Mouse (Mus musculus) c-Kit-positive CD71-positive TER-119-negative erythroid progenitor cells, embryonic 14.5 days (primary cell): ENCODE measurements at regions not wholly inside any gene's neighbourhood (a gene's known extent, or its start where the extent isn't known, plus 50 kb on each side); places are given as distances from the start of the nearest gene placed in this dataset.

ENCODE experiments used
- DNase-seq: peaks from one replicate; pipeline ENCODE4 v3.0.0-alpha.2; 2013; ENCODE audit warnings: low read depth

DNA sequence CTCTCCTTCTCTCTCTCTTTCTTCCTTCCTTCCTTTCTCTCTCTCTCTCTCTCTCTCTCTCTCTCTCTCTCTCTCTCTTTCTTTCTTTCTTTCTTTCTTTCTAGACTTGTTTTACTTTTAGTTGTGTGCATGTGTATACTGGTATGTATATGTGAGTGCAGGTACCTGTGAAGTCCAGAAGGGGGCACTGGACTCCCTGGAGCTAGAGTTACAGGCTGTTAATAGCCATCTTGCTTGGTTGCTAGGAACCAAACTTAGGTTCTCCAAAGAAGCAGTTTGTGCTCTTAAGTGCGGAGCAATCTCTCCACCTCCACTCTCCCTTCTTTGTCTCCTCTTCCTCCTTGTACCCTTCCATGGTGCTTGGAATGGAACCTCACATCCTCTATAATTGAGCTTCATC, 77.2 kb downstream of the Gm10604 start:
- no peak for DNase-seq

DNA sequence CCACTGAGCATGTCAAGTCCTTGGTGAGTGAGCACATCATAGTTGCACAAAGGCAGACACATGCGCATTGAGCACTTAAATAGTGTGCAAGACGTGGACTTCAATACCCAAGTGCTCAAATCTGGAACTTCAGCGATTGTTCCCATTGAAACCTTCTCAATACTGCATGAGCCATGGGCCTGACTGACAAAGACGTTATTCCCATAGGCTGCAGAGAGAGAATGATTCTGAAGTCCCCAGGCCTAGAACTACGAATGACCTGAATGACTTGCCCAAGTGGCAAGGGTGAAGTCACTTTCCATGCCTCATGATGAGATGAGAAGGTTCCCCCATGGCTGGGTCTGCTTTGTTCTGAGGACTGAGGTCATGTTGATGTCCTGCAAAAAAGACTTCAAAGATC, 77.7 kb downstream of the Gm10604 start:
- DNase-seq, result no peak

DNA sequence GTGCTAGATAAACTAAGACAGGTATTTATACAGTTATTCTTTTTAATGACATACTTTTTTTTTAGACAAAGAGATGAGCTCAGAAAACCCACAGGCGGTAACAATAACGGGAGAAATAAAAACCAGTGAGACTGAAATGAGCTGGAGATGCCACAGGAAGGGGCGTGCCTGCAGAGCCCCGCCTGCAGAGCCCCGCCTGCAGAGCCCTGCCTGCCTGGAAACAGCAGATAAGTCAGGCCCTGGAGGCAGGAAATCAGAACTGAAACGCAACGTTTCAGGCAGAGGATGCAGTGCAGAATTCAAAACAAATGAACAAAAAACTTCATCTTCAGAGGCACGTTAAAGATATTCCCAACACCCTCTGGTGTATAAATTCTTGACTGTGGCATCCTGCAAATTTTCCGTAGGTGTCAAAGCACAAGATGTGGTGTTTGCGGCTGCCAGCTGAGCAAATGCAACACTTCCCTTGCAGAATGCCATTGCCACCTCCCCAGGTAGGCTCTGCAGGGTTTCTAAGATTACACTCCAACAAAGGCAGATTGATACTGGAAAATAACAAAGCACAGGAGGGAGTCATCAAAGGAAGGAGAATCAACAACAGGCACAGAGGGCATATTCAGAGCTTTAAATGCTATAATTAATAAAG, 81.0 kb downstream of the Gm10604 start:
- peak; percentile 45 for DNase-seq

DNA sequence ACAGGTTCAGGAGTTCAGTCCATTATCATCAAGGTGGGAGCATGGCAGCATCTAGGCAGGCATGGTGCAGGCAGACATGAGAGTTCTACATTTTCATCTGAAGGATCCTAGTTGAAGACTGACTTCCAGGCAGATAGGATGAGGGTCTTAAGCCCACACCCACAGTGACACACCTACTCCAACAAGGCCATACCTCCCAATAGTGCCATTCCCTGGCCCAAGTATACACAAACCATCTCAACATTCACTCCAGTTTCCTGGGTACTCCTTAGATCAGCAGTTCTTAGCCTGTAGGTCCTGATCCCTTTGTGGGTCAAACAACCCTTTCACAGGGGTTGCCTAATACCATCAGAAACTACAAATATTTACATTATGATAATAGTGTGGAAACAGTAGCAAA, 83.8 kb downstream of the Gm10604 start:
- no peak for DNase-seq

DNA sequence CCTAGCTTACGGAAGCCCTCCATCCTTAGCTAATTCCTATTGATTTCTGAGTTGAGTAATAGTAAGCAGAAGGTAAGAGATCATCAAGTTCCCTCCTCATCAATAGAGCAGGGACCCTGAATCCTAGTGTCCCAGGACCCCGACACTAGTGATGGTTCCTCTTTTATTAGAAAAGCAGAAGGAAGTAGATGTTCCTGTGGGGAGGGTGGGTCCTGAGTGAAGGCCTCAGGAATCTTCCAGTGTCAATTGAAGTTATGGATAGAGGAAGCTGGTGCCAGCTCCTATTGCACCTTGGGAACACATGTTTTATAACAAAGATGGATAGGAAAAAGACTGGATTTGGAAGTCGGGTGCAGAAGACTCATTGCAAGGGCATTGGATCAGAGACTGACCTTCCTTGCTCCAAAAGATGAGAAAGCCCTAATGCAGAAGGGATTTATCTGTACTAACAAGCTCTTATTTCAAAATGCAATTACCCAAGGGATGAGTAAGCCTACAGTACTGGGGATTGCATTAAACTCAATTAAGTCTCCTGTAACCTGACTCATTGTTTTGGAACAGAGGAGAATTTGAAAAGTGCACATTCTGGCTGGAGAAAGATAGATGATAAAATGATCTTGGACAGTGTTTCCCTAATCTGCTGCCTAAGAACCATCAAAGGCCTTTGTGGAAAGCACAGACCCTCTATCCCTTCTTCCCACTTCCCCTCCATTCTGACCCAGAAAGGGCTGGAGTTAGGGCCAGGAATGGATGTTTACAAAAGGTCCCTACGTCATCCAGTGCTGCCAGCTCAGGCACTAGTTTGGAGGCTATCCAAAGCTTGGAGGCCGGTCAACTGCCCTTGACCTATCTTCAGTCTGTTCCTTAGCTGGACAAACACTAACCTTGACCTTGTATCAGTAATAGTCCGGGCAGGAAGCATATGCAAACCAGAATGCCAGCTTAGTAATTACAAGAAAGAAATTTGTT, 84.9 kb downstream of the Gm10604 start:
- DNase-seq, result no peak

DNA sequence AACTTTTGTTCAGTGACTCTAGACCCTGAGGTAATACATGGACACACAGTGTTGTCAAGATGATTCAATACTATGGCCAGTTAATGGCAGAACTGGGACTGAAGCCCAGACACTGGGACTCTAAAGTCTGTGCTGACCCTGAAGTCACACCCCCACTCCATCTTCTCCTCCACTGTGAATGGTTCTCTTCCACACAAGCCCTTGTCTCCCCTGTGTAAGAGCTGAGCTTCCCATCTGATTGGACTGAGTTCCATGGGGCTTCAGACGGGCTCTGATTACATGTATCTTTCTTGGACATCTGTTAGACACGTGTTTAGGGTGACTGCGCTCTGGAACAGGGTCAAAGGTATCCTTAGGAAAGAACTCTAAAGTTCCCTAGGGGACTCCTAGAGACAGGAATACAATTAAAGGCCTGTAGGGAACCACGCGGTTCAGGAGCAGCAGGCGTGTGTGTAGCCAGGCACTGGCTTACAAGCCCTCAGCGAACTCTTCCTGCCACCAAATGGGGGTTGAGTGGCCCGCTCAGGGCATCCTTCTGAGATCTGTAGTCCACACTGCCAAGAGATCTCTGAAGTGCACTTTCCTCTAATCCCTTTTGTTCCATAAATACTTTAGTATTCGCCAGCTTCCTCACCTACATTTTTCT, 87.4 kb downstream of the Gm10604 start:
- DNase-seq, result no peak

DNA sequence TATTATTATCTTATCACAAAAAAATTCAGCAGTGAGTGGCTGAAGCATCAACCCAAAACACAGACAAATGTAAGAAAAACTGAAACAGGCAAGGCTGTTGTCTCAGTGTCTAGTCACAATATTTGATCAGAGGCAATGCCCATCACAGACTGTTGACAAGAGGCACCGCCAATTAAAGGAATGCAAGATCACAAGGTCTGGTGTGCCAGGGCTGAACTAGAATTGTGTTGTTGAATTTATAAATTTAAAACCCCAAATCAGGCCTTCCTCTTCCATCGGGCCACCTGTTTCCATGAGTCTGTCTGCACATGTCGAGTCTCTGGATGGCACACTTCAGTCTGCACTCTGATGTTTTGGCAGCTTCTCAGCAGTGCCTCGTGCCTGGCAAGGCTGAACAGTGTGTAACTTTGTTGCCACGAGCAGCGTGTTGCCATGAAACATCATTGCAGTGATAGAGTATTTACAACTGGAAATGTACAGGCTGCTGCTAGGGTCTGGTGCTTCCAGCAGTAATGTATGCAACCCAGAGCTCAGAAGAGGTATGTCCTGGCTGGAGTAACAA, 91.9 kb downstream of the Gm10604 start:
- DNase-seq, result no peak

DNA sequence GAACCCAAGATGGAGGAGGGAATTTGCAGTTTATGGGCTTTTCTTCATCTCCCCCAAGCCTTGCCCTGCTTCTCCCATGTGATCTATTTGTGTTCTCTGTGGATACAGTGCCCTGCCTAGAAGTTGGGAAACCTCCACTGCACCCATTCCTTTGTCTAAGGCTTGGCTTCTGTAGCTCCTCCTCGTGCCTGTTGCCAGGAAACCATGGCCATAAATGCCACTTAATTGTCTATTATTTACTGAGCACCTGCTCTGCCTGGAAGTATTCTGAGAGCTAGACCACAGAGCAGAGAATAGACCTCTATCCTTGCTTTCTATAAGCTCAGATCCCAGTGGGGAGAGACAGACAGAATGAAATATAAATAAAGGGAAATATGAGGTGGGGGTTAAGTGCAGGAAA, 93.7 kb downstream of the Gm10604 start:
- no peak for DNase-seq

DNA sequence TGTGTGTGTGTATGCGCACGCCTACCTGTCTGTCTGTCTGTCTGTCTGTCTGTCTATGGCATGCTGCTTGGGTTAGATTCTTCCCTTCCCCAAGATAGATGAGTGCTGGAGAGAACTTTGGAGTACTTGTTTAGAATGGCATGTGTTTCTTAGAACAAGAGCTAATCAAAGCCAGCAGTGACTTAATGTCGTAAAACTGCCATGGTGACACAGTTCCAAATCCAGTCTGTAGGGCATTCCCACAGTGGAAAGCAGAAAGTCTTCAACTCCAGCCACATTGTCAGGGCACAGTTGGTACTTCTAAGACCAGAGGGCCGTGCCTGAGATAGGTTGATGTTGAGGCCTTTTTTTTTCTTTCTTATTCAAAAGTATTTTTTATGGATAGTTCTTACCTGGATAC, 95.6 kb downstream of the Gm10604 start:
- no peak for DNase-seq

DNA sequence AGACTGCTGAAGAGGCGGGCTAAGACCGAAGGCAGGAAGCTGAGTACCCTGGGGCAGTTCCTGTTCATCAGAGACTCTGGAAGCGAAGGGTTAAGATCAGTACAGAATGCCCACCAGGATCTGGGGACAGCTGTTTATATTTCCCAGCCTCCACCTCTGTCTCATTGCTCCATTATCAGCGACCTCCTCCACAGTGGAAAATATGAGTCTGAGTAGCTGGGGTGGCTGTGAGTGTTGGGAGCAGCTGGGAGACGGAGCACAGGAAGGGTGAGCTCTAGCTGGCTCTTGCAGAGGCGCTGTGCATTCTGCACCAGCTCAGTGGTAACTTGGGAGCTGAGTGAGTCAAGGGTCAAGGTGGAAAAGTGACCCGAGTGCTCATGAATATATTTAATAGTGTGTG, 96.2 kb downstream of the Gm10604 start:
- DNase-seq, result no peak

DNA sequence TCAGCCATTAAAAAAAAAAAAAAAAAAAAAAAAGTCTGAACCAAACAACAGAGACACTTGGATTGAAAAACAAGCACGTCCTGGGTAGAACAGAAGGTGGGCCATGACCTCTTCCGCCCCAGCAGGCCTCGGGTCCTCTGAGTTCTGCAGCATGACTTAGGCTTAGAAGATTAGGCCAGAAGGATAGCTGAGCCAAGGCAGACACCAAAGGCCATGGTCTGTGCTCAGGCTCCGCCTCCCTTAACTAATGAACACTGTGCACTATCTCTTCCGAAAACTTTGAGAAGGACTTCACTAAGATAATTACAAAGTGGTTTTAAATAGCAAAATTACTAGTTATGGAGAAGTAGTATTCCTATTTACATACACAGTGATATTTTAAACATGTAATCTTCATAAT, 97.8 kb downstream of the Gm10604 start:
- DNase-seq, result no peak

DNA sequence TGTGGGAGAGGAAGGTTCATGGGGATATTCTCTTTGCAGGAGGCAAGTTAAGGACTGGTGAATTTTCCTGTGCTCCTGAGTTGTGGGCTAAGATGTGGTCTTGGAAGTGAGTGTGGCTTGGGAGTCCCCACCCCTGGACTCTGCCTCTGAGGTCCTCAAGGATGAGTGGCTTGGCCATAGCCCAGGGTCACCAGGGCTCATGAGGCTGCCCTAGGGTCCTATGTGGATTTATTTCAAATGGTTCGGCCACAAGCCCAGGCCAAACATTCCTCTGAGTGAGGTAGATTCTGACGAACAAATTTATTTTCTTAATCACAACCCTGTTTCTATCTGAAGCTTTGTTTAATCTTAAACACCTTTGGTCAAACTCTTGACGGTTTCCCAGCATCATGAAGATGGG, 98.4 kb downstream of the Gm10604 start:
- DNase-seq, result no peak

DNA sequence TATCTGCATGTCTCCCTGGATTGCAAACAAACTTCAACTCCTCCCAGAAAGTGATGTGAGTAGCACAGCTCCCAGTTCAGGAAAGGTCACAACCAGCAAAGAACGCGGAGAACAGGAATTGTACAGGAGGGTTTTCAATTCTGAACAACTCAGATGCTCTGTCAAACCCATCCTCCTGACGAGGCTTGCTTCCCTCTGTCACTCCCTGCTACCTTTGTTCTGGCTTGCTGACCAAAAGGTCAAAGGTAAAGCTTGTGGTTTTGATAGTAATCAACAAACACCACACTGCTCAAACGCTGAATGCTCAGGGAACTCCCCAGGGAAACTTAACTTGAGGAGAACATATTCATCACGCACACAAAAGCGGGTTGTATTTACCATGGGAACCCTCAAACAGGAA, 102.4 kb downstream of the Gm10604 start:
- no peak for DNase-seq

DNA sequence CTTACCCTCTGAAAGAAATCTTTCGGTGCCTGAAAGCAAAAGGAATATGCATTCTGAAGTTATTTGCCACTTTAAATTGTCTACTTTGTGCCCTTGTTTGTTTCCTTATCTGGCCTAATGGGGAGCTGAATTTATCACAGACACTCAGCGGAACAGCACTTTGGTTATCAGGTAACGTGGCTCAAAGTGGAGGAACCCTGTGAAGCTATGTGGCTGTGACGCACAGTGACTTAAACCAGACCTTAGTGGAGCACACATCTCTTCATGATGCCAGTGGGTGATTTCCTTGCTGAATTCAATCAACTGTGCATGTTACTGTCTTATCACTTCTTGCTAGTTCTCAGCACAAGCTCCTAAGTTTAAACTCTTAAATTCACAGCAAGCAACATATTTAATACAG, 103.1 kb downstream of the Gm10604 start:
- no peak for DNase-seq

DNA sequence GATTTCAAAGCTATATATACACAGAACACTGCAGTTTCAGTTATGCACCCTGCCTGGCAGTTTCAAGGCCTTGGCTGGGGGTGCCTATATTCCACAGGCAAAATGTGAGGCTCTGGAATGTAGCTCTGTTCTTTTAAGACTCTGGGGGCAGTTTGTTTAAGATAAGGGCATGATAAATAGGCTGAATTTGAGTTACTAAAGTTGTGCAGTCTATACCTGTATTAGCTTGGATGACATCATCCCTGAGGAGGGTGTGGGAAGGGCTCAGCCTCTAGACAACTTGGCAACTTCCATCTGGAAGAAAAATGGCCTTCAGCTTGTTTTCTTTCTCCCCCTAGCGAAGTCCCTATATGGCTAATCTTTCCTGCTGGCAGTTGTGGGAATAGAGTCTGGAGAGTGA, 105.1 kb downstream of the Gm10604 start:
- no peak for DNase-seq

DNA sequence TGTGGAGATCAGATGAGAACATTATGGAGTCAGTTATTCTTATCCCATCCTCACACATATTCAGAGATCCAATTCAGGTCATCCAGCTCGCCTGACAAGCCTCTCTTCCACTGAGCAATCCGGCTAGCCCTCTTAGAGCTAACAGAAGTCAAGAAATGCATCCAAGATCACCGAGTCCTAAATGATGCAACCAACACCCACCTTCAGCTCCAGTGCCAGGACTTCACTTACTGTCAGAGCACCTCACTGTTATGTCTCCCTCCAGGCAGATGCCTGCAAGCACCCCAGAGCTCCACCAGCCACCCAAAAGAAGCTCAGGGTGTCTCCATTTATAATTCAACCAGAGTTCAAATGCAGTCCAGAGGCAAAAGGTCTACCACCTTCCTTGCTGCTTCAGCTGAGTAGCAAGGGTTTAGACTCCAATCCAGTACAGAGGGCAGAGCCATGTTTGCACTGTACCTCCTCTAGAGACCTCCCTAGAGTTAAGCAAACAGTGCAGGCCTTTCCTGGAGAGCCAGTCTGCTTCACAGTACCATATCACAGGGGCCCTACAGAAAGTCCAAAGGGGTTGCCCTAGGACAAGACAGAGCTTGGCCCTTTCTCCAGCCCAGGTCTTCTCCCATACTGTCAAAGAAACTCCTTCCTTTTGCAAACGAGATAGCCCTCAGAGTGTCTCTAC, 106.3 kb downstream of the Gm10604 start:
- DNase-seq, result no peak

DNA sequence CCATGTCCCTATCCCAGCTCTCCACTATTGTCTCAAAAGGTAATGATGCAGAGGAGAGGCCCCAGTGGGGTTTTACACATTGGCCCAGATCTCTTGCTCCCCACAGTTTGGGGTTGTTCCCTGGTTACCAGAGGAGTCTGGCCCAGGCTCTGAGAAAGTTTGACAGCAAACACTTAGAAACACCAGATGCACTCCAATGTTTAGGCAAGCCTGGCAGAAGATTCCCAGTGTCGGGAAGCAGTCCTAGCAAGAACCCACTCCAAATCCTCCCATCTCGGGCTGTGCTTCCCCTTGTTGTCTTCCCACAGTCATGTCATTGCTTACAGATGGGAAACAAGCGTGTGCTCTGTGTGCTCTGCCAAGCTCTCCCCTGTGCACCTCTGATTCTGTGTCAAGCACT, 109.0 kb downstream of the Gm10604 start:
- no peak for DNase-seq

DNA sequence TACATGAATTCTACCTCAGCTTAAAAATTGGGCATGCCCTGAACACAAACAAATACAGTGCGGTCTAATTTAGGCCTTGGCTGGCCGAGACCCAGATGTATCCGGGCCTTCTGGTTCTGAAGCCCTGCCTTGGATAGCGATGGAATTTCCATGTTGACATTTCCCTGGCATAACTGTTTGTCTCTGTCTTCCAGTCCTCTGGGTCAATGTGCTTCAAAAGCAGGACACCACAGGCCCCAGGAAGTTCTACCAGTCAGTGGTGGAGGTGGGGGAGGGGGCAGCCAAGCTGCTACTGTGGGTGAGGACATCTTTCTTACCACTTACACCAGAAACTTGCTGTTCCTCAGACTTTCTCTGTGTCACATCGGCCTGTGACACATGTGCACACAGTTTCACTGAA, 111.3 kb downstream of the Gm10604 start:
- DNase-seq, result no peak

DNA sequence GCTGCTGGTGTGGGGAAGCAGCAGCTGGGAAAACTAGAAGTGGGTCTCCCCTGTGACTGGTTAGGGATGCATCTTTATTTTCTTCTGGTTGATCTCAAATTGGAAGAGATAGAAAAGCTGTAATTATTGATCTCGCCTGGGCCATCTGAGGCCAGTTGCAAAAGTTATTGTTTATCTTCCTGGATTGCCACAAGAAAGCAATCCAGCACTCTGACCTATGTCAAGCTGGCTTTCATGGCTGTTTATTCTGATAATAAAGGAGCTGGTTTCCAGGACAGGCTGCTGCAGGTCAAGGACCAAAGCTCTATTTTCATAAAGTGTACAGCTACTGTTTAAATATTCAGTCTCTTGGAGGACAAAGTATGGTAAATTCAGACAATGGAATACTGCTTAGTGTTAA, 112.5 kb downstream of the Gm10604 start:
- no peak for DNase-seq
